Mouse (Mus musculus): ENCODE measurements around the gene Mau2. TPM values are rescaled to one million over a fixed set of nuclear protein-coding genes. Genes with fewer than 3 reads are reported as not detected.

Mau2 gene
- 6.5 and 11.5 TPM in 2 replicates for polyA plus RNA-seq (2012; ENCODE audit: insufficient read depth, low replicate concordance)

DNA sequence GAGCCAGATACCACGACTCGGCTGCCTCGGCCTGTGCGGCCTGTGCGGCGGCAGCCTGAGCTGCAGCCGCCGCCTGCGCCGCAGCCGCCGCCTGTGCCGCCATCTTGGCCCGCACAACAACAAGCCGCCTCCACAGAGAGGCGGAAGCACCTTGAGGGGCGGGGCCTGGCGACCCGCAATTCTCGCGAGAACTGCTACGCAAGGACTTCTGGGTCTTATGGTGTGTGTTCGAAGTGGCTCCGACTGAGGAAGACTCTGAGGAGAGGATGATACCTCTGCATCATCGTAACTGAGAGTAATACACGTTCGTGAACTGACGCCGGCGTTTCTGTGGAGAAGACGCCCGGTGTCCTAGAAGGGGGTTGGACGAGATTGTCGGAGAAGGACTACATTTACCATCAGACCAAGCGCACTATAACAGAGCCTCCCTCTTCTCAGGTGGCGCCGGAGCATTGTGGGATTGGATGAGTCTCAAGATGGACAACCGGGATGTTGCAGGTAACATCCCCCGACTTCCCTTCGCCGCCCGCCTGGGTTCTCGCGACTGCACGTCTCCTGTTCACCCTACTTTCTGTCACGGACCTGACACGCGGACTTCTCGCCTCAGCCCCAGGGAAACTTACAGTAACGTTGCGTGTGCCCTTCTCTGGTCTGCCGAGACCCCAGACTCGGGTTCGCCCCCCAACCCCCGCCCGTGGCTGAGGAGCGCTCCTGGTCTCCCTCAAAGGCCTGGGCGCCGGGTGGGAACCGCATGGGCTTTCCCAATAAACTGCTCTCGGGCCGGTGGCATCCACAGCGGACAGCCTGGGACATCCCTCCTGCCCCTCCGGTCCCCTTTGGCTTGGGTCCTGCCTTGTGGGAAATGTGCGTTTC, at the start of gene Mau2, which contains the start of gene Sugp1:
Gene Mau2, minus strand, starts transcription at position 152 of the 873 bp plus-strand sequence.
Gene Sugp1, plus strand, starts transcription at position 231 of the 873 bp plus-strand sequence.
- TF ChIP-seq FLI1 (IDR thresholded peaks at IDR 0.05; ENCODE audit: low read length) (no peak), GATA1 (IDR thresholded peaks at IDR 0.05; ENCODE audit: borderline replicate concordance, low read length) (no peak)
- peak within 1 kb of the TSS; percentile 100 for H3K4me3 ChIP-seq (replicated peaks)
- H3K27me3 ChIP-seq (replicated peaks) = no peaks in the 10 kb centered on the region
- no peaks in the 10 kb centered on the region for H3K9me3 ChIP-seq
- peaks cover 74% of the 10 kb centered on the region for H3K4me1 ChIP-seq
- peaks cover 22% of the 10 kb centered on the region for H3K36me3 ChIP-seq (replicated peaks; ENCODE audit: low read length)

DNA sequence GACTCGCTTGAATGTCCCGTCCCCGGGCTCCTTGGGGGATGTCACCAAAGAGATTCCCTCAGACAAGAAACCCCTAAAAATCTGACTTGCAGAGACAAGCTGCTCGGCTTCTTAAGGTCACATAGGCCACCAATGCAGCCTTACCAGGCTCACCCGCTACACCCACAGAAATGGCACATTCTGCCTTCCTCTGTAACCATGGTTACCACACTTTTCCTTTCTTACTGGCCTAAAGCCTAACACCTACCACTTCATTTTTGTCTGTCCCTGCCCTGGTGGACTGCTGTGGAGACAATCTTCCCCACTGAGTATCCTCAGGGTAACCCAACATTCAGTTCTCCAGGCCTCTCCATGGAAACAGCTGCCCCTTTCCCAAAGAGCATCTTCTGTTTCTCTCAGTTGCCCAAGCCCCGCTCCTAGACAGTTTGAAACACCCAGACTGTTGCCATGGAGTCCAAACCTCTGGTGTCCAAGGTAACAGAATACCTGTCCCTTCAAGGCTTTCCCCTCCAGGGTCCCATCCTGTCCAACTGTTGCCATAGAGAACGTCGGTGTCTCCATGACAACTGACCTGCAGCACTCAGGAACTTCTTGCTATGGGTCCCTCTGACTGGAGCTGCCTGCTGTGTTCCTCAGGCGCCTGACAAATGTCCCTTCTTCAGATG, 46.9 kb upstream of the Mau2 start:
- H3K27me3 ChIP-seq (replicated peaks) = peaks cover 92% of the 10 kb centered on the region
- peaks cover 21% of the 10 kb centered on the region for H3K4me1 ChIP-seq
- peaks cover 5% of the 10 kb centered on the region for H3K9me3 ChIP-seq
- H3K4me3 ChIP-seq (replicated peaks) = no peak overlapping the region
- TF ChIP-seq FLI1 (IDR thresholded peaks at IDR 0.05; ENCODE audit: low read length) (no peak), GATA1 (IDR thresholded peaks at IDR 0.05; ENCODE audit: borderline replicate concordance, low read length) (no peak)
- H3K36me3 ChIP-seq (replicated peaks; ENCODE audit: low read length) = no peaks in the 10 kb centered on the region

DNA sequence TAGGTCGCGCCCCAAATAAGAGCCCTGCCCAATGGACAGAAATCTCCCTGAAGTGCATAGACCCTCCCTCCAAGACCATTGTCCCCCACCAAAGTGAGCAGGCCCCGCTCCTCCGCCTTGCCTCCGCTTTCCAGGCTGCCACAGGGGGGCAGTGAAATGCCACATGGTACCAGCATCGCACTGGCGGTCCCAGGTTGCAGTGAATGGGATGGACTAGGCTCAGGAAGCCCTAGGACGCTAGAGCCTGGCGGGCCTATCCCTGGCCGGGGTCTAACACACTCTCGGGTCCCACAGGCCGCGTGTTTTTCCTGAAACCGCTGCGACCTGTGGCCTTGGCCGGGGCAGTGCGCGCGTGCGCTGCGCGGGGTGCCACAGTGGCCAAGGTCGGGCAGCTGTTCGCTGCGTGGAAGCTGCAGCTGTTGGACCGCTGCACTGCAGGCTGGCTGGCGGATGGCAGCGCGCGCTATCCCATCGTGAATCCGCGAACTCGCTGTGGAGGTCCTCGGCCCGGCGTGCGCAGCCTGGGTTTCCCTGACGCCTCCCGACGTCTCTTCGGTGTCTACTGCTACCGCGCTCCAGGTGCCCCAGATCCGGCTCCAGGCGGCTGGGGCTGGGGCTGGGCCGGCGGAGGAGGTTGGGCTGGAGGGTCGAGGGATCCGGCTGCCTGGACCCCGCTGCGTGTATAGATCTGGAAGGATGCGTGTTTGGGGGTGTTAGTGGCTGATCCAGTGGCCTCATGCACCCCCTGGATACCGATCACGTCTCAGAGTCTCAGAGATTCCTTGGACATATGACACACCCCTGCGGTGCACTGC, 45.5 kb upstream of the Mau2 start:
- Histone ChIP-seq H3K4me3 (replicated peaks) (peak overlapping the region; percentile 81), H3K4me1 (peaks cover 35% of the 10 kb centered on the region), H3K9me3 (peaks cover 5% of the 10 kb centered on the region), H3K27me3 (replicated peaks) (peaks cover 93% of the 10 kb centered on the region), H3K36me3 (replicated peaks; ENCODE audit: low read length) (no peaks in the 10 kb centered on the region)
- TF ChIP-seq FLI1 (IDR thresholded peaks at IDR 0.05; ENCODE audit: low read length) = no peak
- TF ChIP-seq GATA1 (IDR thresholded peaks at IDR 0.05; ENCODE audit: borderline replicate concordance, low read length) = no peak

DNA sequence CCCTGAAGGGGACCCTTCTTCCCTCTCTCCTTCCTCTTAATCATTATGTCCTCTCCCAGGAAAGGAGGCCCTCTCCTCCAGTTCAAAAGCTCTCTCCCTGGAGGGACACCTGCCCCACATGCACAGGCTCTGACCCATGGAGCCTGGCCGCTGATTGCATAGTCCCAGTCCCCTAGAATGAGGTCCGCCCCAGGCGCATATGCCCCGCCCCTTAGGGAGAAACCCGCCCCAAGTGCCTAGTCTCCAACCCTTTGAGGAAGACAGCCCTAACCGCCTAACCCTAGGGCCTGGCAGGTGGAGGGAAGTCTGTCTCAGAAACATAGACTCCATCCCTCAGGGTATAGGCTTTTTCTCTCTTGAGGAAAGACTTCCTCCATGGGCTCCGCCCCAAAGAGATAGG, 44.7 kb upstream of the Mau2 start:
- H3K36me3 ChIP-seq (replicated peaks; ENCODE audit: low read length) = no peaks in the 10 kb centered on the region
- peaks cover 98% of the 10 kb centered on the region for H3K27me3 ChIP-seq (replicated peaks)
- TF ChIP-seq GATA1 (IDR thresholded peaks at IDR 0.05; ENCODE audit: borderline replicate concordance, low read length) = no peak
- no peak for TF ChIP-seq FLI1 (IDR thresholded peaks at IDR 0.05; ENCODE audit: low read length)
- H3K4me3 ChIP-seq (replicated peaks) = no peak overlapping the region
- H3K9me3 ChIP-seq = peaks cover 10% of the 10 kb centered on the region
- H3K4me1 ChIP-seq = peaks cover 39% of the 10 kb centered on the region

DNA sequence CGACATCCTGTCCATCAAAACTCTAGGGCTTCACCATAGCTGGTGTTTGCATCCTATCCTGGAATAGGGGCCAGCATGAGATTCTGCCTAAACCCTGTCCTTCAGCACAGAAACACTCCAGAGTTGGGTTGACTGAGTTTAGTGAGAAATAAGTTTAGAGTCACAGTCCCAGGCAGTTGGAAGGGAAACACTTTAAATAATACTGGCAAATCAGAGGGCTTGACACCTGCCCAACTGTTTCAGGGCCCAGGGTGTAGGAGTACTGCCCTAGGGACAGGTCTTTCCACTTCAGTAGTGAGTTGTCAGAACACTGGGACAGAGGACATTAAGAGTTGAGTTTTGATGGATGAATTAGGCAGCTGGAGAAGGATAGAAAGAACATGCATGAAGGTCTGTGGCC, 43.6 kb upstream of the Mau2 start:
- H3K4me3 ChIP-seq (replicated peaks) = no peak overlapping the region
- H3K4me1 ChIP-seq = peaks cover 39% of the 10 kb centered on the region
- peaks cover 100% of the 10 kb centered on the region for H3K27me3 ChIP-seq (replicated peaks)
- TF ChIP-seq GATA1 (IDR thresholded peaks at IDR 0.05; ENCODE audit: borderline replicate concordance, low read length) = no peak
- no peak for TF ChIP-seq FLI1 (IDR thresholded peaks at IDR 0.05; ENCODE audit: low read length)
- peaks cover 17% of the 10 kb centered on the region for H3K9me3 ChIP-seq
- no peaks in the 10 kb centered on the region for H3K36me3 ChIP-seq (replicated peaks; ENCODE audit: low read length)

DNA sequence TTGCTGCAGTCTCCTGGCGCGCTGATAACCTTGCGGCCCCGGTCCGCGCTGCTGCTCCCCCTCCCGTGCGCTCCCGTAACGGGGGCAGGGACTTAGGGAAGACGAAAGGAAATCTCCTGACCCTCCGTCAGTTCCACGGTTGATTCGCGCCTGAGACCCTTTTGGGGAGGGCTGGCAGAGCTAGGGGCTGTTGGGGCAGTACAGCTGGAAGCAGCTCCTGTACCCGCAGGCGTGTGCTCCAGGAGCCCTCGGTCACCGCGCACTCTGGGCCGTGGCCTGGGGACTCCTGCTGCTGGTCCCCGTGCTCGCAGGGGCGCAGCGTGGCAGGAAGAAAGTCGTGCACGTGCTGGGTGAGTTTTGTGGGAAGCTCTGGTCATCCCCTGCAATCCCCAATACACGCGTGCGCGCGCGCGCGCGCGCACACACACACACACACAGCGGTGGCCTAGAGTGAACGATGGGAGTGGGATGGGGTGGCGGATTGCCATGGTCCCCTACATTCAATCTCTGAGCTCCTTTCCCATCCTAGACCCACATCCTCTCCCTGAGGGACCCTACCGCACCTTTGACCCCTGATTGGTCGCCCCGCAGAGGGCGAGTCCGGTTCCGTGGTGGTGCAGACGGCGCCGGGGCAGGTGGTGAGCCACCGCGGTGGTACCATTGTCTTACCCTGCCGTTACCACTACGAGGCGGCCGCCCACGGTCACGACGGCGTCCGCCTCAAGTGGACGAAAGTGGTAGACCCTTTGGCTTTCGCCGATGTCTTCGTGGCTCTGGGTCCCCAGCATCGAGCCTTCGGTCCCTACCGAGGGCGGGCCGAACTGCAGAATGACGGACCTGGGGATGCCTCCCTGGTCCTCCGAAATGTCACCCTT, 41.9 kb upstream of the Mau2 start:
- H3K4me1 ChIP-seq = peaks cover 39% of the 10 kb centered on the region
- peaks cover 94% of the 10 kb centered on the region for H3K27me3 ChIP-seq (replicated peaks)

DNA sequence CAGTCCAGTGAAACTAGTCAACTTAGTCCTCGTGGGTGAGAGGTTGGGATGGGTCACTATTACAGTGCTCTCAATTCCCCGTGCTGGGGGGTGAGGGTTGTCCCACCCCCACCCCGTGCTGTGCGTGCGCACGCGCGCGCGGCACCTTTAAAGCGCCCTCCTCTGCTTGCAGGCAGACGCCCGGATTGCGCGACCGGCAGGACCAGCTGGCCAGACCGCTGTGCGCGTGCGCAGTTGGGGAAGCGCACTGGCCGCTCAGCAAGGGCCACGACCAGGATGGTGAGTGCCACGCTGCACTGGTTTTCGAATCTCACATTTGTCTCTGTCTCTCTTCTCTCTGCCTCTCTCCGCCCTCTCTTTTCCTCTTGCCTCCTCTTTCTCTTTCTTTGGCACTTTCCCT, 40.8 kb upstream of the Mau2 start, which contains the start of gene Hapln4:
Gene Hapln4, plus strand, starts transcription at position 173 of the 400 bp plus-strand sequence.
- peaks cover 18% of the 10 kb centered on the region for H3K9me3 ChIP-seq
- peaks cover 92% of the 10 kb centered on the region for H3K27me3 ChIP-seq (replicated peaks)
- peak within 1 kb of the TSS; percentile 89 for H3K4me3 ChIP-seq (replicated peaks)
- no peaks in the 10 kb centered on the region for H3K36me3 ChIP-seq (replicated peaks; ENCODE audit: low read length)
- peaks cover 37% of the 10 kb centered on the region for H3K4me1 ChIP-seq
- no peak for TF ChIP-seq GATA1 (IDR thresholded peaks at IDR 0.05; ENCODE audit: borderline replicate concordance, low read length)
- TF ChIP-seq FLI1 (IDR thresholded peaks at IDR 0.05; ENCODE audit: low read length) = no peak

More for the DNA sequence above, 41.9 kb upstream of the Mau2 start:
- TF ChIP-seq FLI1 (IDR thresholded peaks at IDR 0.05; ENCODE audit: low read length) = no peak
- TF ChIP-seq GATA1 (IDR thresholded peaks at IDR 0.05; ENCODE audit: borderline replicate concordance, low read length) = no peak
- peak overlapping the region; percentile 89 for H3K4me3 ChIP-seq (replicated peaks)
- no peaks in the 10 kb centered on the region for H3K36me3 ChIP-seq (replicated peaks; ENCODE audit: low read length)
- peaks cover 18% of the 10 kb centered on the region for H3K9me3 ChIP-seq

DNA sequence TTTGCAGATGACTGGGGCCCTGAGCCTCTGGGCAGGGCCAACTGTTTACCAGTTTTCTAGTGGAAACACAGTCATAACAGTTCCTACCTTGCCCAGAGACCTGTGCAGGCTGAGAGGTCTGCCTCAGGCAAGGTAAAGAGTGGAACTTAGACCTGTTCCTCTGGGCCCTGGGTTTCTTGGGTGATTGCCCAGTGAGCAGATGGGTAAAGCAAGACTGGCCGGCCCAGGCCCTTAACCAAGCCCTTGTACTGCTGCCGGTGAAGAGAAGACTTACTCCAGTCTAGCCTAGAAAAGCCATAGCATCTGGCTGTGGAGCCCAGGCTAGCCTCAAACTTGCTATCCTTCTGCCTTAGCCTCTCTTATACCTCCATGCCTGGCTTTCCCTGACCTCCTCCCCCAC, 39.4 kb upstream of the Mau2 start:
- Histone ChIP-seq H3K4me3 (replicated peaks) (no peak overlapping the region), H3K9me3 (peaks cover 18% of the 10 kb centered on the region), H3K4me1 (peaks cover 28% of the 10 kb centered on the region), H3K27me3 (replicated peaks) (peaks cover 91% of the 10 kb centered on the region), H3K36me3 (replicated peaks; ENCODE audit: low read length) (no peaks in the 10 kb centered on the region)
- TF ChIP-seq GATA1 (IDR thresholded peaks at IDR 0.05; ENCODE audit: borderline replicate concordance, low read length) = no peak
- TF ChIP-seq FLI1 (IDR thresholded peaks at IDR 0.05; ENCODE audit: low read length) = no peak
